Mouse (Mus musculus): Measurements from ENCODE around the gene Tldc2. TPM values are rescaled to one million over a fixed set of nuclear protein-coding genes. Genes with fewer than 3 reads are reported as not detected.

The Tldc2 gene
- polyA plus RNA-seq, 1 experiment from 2014 or later: not detected

DNA sequence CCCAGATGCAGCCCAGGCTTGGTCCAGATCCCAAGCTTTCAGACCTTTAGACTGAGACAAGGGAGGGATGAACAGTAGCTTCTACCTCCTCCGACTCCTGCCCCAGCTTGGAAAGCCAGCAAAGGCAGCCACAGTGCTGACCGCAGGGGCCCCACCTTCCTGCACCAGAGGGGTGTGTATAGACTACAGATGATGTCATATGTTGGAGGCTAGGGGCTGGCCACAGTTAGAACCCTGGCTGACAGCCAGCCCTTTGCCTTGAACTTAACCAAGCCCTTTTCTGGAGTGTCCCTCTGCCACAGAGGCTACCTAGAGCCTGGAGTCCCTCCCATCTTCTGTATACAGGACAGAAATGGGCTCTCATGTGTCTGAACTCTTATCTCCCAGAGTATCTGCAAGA, 15.3 kb upstream of the Tldc2 start:
- Histone ChIP-seq H3K36me3 (replicated peaks) (no peaks in the 10 kb centered on the region), H3K27me3 (peaks cover 11% of the 10 kb centered on the region), H3K4me1 (replicated peaks) (peaks cover 72% of the 10 kb centered on the region), H3K9ac (no peak overlapping the region), H3K27ac (replicated peaks) (no peak overlapping the region), H3K4me3 (replicated peaks) (no peak overlapping the region), H3K9me3 (replicated peaks) (no peaks in the 10 kb centered on the region), H3K4me2 (0 out of 2 replicates have a peak overlapping the region, but pooled peaks have one; percentile 10)
- WGBS (ENCODE audit: insufficient replicate concordance): 4% methylated on average over 2 of the region's 2 CpGs
- ATAC-seq (ENCODE audit: insufficient read depth): peak; percentile 35; the same call in 1 of the 2 replicates

DNA sequence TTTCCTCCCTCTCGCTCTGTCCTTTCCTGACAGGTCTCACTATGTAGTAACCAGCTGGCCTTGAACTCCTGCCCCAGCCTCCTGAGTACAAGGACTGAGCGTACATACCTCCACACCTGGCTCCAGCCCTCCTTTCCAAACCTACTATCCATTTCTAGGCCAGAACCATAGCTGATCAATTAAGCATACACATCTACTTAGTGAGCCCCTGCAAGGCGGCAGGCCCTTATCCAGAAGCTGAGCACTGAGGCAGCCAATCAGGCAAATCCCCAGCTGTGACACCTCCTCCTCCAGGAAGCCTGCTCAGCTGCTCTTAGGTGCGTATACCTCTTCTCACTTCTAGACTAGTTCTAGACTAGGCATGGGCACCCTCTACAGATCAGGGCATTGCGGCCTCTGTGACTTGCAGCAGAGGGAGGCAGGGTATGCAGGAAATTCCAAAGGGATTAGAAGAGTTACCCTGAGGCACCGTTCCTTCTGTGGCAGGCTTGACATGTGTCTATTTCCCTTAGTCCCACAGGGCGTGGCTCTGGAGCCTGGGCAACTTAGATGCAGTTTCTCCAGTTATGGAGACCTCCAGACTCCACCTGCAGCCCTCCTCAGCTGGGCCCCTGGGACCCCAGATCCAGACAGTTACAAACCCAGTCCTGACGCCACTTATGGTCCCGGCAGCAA, 14.4 kb upstream of the Tldc2 start:
- peaks cover 20% of the 10 kb centered on the region for H3K27me3 ChIP-seq
- WGBS (ENCODE audit: insufficient replicate concordance): 60% methylated on average over 9 of the region's 9 CpGs
- no peak for ATAC-seq (ENCODE audit: insufficient read depth)
- H3K9ac ChIP-seq: no peak overlapping the region
- H3K4me1 ChIP-seq (replicated peaks): peaks cover 73% of the 10 kb centered on the region
- no peak overlapping the region for H3K4me3 ChIP-seq (replicated peaks)
- H3K27ac ChIP-seq (replicated peaks): no peak overlapping the region
- no peaks in the 10 kb centered on the region for H3K9me3 ChIP-seq (replicated peaks)
- H3K36me3 ChIP-seq (replicated peaks): no peaks in the 10 kb centered on the region
- H3K4me2 ChIP-seq: no peak overlapping the region

- Histone ChIP-seq H3K27ac (replicated peaks) (no peak overlapping the region), H3K27me3 (peaks cover 31% of the 10 kb centered on the region), H3K9me3 (replicated peaks) (no peaks in the 10 kb centered on the region), H3K4me2 (no peak overlapping the region), H3K36me3 (replicated peaks) (no peaks in the 10 kb centered on the region), H3K4me1 (replicated peaks) (peaks cover 79% of the 10 kb centered on the region), H3K9ac (no peak overlapping the region), H3K4me3 (replicated peaks) (no peak overlapping the region)
- WGBS (ENCODE audit: insufficient replicate concordance): 47% methylated on average over 9 of the region's 9 CpGs
- ATAC-seq (ENCODE audit: insufficient read depth): no peak
Measured at GRCm38 (mm10) chr2:157073378-157074052, 13.3 kb upstream of the Tldc2 start.

DNA sequence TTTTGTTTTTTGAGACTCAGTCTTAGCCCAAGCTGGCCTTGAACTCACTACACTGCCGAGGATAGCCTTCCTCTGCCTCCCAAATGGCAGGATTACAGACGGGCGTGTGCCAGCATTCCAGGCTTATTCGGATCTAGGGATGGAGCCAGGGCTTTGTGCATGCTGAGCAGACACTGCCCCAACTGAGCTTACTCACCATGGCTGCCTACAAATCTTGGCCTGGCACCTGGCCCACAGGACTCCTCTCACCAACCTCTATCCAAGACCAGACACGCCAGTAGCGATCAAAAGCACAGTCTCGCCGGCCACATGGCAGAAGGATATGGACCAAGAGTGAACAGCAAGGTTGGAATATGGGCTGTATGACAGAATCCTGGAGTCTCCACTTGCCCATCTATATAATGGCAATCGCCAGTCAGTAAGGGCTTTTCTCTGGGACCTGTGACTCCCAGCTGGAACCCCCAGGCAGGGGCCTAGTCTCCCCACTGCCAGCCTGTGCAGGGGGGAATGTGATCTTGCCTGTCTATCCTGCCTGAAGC, 12.6 kb upstream of the Tldc2 start:
- no peak overlapping the region for H3K4me3 ChIP-seq (replicated peaks)
- H3K9me3 ChIP-seq (replicated peaks): no peaks in the 10 kb centered on the region
- 65% methylated on average over 9 of the region's 9 CpGs for WGBS (ENCODE audit: insufficient replicate concordance)
- H3K9ac ChIP-seq: no peak overlapping the region
- H3K4me1 ChIP-seq (replicated peaks): peaks cover 76% of the 10 kb centered on the region
- peaks cover 38% of the 10 kb centered on the region for H3K27me3 ChIP-seq
- no peak for ATAC-seq (ENCODE audit: insufficient read depth)
- no peak overlapping the region for H3K27ac ChIP-seq (replicated peaks)
- no peaks in the 10 kb centered on the region for H3K36me3 ChIP-seq (replicated peaks)
- H3K4me2 ChIP-seq: no peak overlapping the region

DNA sequence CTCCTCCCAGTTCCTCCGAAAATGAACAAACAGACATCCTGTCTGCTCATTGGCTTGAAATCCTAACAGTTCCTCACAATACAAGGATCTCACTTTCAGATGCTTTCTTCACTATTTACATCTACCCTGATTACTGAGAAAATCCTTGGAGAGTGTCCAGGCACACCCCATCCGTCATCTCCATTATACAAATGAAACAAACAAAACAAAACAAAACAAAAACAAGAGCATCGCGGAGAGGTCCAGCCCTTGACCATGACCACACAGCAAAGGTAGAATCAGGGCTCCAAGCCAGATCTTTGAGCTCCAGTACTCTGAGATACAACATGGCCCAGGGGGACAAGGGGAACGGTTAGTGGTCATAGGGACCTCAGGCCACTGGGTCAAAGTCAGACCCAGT, 12.1 kb upstream of the Tldc2 start:
- no peak overlapping the region for H3K4me2 ChIP-seq
- WGBS (ENCODE audit: insufficient replicate concordance): 67% methylated on average over 5 of the region's 5 CpGs
- no peak for ATAC-seq (ENCODE audit: insufficient read depth)
- H3K27ac ChIP-seq (replicated peaks): no peak overlapping the region
- H3K27me3 ChIP-seq: peaks cover 43% of the 10 kb centered on the region
- H3K36me3 ChIP-seq (replicated peaks): no peaks in the 10 kb centered on the region
- no peaks in the 10 kb centered on the region for H3K9me3 ChIP-seq (replicated peaks)
- no peak overlapping the region for H3K9ac ChIP-seq
- H3K4me1 ChIP-seq (replicated peaks): peaks cover 74% of the 10 kb centered on the region
- no peak overlapping the region for H3K4me3 ChIP-seq (replicated peaks)

GRCm38 (mm10) chr2:157075226-157075625, 11.6 kb upstream of the Tldc2 start:
- no peak for ATAC-seq (ENCODE audit: insufficient read depth)

DNA sequence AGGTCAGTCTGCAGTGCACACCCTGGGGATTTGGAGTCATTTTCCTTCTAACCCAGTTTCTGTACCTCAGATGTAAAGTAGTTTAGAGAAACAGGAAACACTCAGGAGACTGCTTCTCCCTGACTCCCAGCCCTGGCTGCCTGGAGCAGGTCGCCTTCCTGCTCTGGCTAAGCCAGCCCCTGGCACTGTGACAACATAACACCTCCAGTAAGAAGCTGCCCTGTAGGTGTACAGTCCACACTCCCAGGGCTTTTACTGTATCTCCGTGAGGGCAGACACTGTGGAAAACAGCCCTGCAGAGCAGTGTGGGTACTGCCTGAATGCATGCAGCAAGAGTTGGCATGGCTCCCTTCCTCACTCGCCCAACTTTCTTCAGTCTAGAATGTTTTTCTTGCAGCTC, 11.2 kb upstream of the Tldc2 start:
- ATAC-seq (ENCODE audit: insufficient read depth): no peak
- H3K9me3 ChIP-seq (replicated peaks): no peaks in the 10 kb centered on the region
- H3K4me1 ChIP-seq (replicated peaks): peaks cover 66% of the 10 kb centered on the region
- no peak overlapping the region; the same call in 1 of the 2 replicates for H3K4me2 ChIP-seq
- WGBS (ENCODE audit: insufficient replicate concordance): 32% methylated on average over 3 of the region's 3 CpGs
- H3K9ac ChIP-seq: no peak overlapping the region
- H3K27ac ChIP-seq (replicated peaks): no peak overlapping the region
- no peak overlapping the region for H3K4me3 ChIP-seq (replicated peaks)
- no peaks in the 10 kb centered on the region for H3K36me3 ChIP-seq (replicated peaks)
- peaks cover 52% of the 10 kb centered on the region for H3K27me3 ChIP-seq

More at GRCm38 (mm10) chr2:157075226-157075625, 11.6 kb upstream of the Tldc2 start:
- peaks cover 48% of the 10 kb centered on the region for H3K27me3 ChIP-seq
- H3K27ac ChIP-seq (replicated peaks): no peak overlapping the region
- H3K9ac ChIP-seq: no peak overlapping the region
- H3K9me3 ChIP-seq (replicated peaks): no peaks in the 10 kb centered on the region
- WGBS (ENCODE audit: insufficient replicate concordance): 58% methylated on average over 3 of the region's 3 CpGs
- H3K4me1 ChIP-seq (replicated peaks): peaks cover 71% of the 10 kb centered on the region
- no peak overlapping the region for H3K4me2 ChIP-seq
- no peaks in the 10 kb centered on the region for H3K36me3 ChIP-seq (replicated peaks)
- no peak overlapping the region for H3K4me3 ChIP-seq (replicated peaks)

DNA sequence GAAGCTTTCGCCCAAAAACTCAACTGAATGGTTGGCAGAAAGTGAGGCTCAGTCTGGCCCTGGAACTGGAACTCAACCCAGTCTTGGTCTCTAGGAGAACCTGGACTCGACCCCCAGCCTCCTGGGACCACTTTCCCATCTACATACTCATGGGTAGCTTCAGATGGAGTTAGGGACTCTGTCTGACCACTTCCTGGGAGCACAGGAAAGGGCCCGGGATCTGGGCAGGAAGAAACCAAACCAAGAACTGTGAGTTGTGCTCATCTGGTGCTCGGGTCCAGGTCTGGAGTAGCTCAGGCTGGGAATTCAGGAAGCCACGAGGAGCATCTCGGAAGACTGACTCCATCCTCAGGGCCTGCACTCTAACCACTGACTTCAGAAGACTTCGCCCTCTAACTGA, 10.3 kb upstream of the Tldc2 start:
- no peaks in the 10 kb centered on the region for H3K36me3 ChIP-seq (replicated peaks)
- H3K27me3 ChIP-seq: peaks cover 61% of the 10 kb centered on the region
- H3K9me3 ChIP-seq (replicated peaks): no peaks in the 10 kb centered on the region
- no peak overlapping the region for H3K4me3 ChIP-seq (replicated peaks)
- no peak overlapping the region for H3K9ac ChIP-seq
- H3K4me2 ChIP-seq: no peak overlapping the region
- H3K4me1 ChIP-seq (replicated peaks): peaks cover 58% of the 10 kb centered on the region
- H3K27ac ChIP-seq (replicated peaks): no peak overlapping the region
- WGBS (ENCODE audit: insufficient replicate concordance): 53% methylated on average over 7 of the region's 7 CpGs
- ATAC-seq (ENCODE audit: insufficient read depth): no peak

DNA sequence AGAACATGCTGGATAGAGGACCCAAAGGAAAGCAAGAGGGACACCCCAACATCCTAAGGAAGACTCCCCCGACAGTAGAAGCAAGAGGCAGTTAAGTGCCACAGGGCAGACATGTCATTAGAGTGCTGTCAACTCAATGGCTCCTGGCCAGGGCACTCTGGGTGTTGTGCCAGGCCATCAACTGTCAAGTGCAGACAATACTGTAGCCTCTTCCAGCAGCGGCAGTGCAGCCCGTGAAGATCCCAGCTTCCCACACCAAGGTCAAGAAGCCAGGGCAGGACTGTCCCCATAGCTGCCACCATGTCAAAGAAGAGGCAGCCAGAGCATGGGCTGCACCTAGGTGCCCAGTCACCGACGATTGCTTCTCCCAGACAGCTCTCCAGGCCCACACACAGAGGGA, 9.7 kb upstream of the Tldc2 start:
- Histone ChIP-seq H3K36me3 (replicated peaks) (no peaks in the 10 kb centered on the region), H3K27ac (replicated peaks) (no peak overlapping the region), H3K9ac (no peak overlapping the region), H3K27me3 (peaks cover 67% of the 10 kb centered on the region), H3K4me2 (peak overlapping the region; percentile 70), H3K9me3 (replicated peaks) (no peaks in the 10 kb centered on the region), H3K4me1 (replicated peaks) (peaks cover 52% of the 10 kb centered on the region), H3K4me3 (replicated peaks) (peak overlapping the region; percentile 60)
- WGBS (ENCODE audit: insufficient replicate concordance): 38% methylated on average over 5 of the region's 5 CpGs
- no peak; the same call in 1 of the 2 replicates for ATAC-seq (ENCODE audit: insufficient read depth)

GRCm38 (mm10) chr2:157077641-157078058, 9.2 kb upstream of the Tldc2 start:
- peaks cover 72% of the 10 kb centered on the region for H3K27me3 ChIP-seq
- no peaks in the 10 kb centered on the region for H3K36me3 ChIP-seq (replicated peaks)
- H3K27ac ChIP-seq (replicated peaks): no peak overlapping the region
- H3K4me2 ChIP-seq: peak overlapping the region; percentile 70
- peaks cover 47% of the 10 kb centered on the region for H3K4me1 ChIP-seq (replicated peaks)
- 9% methylated on average over 15 of the region's 15 CpGs for WGBS (ENCODE audit: insufficient replicate concordance)
- H3K9me3 ChIP-seq (replicated peaks): no peaks in the 10 kb centered on the region
- ATAC-seq (ENCODE audit: insufficient read depth): peak; percentile 38
- peak overlapping the region; percentile 49; the same call in 1 of the 2 replicates for H3K9ac ChIP-seq
- H3K4me3 ChIP-seq (replicated peaks): peak overlapping the region; percentile 60

DNA sequence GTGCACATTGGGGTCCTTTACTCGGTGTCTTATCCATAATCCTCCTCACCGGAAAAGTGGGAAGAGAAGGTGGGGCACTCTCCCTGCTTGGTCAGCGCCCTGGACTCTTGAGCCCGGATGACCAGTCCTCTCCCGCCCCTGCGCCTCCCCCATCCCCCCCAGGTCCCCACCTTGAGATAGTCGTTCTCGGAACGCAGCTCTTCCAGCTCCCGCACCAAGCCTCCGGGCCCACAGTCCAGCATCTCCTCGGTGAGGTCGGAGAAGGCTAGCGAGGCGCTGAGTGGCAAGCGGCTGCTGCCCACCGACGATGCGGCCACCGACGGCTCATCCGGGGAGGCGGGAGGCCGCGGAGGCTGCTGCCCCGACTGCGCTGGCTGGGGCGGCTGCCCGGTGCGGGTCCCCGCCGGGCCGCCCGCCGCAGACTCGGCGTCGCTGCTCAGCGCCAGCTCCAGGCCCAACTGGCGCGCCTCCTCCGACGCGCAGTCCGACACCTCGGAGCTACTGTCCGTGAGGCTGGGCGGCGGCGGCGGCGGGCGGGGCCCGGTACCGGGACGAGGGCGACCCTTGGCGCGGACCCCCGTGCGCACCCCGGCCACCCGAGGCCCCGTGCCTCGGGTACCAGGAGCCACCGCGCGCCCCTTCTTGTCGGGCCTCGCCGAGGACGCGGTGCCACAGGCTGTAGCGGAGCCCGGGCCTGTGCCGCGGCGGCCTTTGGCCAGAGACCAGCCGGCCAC, 8.6 kb upstream of the Tldc2 start:
- Histone ChIP-seq H3K27ac (replicated peaks) (0 out of 2 replicates have a peak overlapping the region, but pooled peaks have one; percentile 9), H3K27me3 (peaks cover 78% of the 10 kb centered on the region), H3K4me3 (replicated peaks) (peak overlapping the region; percentile 60), H3K4me1 (replicated peaks) (peaks cover 42% of the 10 kb centered on the region), H3K4me2 (peak overlapping the region; percentile 70), H3K9ac (peak overlapping the region; percentile 49), H3K36me3 (replicated peaks) (no peaks in the 10 kb centered on the region), H3K9me3 (replicated peaks) (no peaks in the 10 kb centered on the region)
- 1% methylated on average over 78 of the region's 79 CpGs for WGBS (ENCODE audit: insufficient replicate concordance)
- 0 out of 2 replicates have a peak, but pooled peaks have one; percentile 16 for ATAC-seq (ENCODE audit: insufficient read depth)
